Mouse (Mus musculus) large intestine, adult 2 months (tissue): ENCODE measurements around the gene Bco2. TPM values are rescaled to one million over a fixed set of nuclear protein-coding genes. Genes with fewer than 3 reads are reported as not detected.

Experiments
- DNase-seq: peaks from one replicate; pipeline ENCODE4 v3.0.0-alpha.2; 2012; ENCODE audit warnings: low read depth, low spot score
- WGBS: fragments of 180-500 bp; shearing (Covaris S2); methylation state at CpG from one replicate; pipeline ENCODE4 v1.1.7; 2018; 5-methylcytosine and 5-hydroxymethylcytosine counted together
- polyA plus RNA-seq: library from polyadenylated mRNA; depleted of rRNA; stranded (reverse); fragments of >200 nt; gene quantifications from 2 replicates; pipeline ENCODE4 v1.2.3, GENCODE M21; 2012

Gene Bco2
- polyA plus RNA-seq, 1 experiment, result 11.1 TPM

DNA sequence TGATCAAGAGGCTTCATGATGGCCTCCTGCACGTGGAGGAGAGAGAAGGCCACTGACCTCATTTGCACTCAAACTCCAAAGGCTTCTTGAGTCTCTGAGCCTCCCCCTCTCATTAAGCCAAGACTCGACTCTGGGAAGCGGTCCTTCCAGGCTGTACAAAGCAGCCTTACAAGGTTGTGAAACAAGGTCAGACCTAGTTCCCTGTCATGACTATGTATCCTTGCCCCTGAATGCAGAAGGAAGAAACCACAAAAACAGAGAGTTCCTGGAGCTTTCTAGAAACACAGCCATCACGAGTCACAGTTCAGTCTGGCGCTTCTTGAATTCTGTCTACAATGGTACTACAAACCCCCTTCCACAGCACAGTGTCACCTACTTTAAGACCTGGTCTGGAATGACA, 32.4 kb downstream of the Bco2 start:
- no peak for DNase-seq
- WGBS, result 78% methylated on average over 5 of the region's 5 CpGs

DNA sequence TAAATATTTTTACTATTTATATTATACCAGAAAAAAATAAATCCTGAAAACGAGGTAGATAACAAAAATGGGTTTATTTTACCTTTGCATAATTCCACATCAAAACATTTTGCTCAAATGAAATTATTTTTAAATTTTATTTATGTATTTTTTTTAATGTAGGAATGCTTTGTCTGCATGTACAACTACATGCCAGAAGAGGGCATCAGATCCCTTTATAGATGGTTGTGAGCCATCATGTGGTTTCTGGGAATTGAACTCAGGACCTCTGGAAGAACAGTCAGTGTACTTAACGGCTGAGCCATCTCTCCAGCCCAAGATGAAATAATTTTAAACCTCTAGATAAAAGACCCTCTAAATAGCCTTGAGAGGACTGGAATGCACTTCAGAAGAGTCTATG, 33.4 kb downstream of the Bco2 start:
- 45% methylated on average over 2 of the region's 2 CpGs for WGBS
- no peak for DNase-seq

DNA sequence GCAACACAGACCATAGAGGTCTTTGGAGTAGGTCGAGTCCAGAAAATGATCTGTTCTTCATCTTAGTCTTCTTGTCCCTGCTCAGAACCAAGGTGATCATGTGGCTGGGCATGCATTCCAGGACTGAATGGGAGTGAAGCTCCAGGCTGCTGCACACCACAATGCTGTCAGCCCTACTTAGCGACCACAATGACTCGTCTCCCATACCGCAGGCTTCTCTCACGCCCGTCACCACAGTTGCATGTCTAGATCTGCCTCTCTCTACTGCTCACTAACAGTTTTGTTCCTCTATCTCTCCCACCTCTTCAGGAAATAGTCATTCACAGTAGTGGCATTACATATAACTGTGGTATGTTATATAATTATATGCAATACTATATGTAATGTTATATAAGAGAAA, 34.2 kb downstream of the Bco2 start:
- no peak for DNase-seq
- WGBS, result 85% methylated on average over 6 of the region's 6 CpGs

DNA sequence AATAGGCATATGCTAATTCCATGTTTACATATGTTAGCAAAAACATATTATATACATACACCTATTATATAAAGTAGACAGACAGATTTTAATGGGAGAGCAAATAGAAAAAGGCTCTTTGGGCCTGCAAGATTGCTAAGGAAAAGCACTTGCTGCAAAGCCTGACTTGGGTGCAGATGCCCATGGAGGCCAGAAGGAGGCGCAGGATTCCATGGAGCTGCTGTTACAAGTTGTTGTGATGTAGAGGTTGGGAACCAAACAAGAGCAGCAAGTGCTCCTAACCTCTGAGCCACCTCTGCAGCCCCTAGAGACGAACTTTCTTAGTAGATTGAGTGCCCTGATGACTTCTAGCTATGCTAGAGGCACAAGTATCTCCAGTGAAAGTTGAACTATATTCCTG, 36.2 kb downstream of the Bco2 start:
- no peak for DNase-seq
- 33% methylated on average over 2 of the region's 2 CpGs for WGBS

DNA sequence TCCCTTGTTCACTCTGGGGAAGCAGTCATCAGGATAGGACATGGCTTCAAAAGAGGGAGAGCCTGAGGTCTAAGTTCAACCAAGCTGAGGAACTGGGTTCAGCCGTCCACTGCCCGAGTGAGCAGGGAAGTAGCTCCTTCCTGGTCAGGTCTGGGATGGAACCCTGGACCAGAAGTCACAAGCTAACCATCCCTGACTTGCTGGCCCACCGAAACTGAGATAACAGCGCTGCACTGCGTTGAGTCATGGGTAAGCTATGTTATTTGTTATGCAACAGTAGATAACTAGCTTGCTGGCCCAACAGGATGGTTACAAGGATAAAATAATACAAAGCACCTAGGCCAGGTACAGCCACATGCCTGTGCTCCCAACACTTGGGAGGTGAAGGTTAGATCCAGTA, 39.5 kb downstream of the Bco2 start:
- no peak for DNase-seq
- WGBS, result 72% methylated on average over 5 of the region's 5 CpGs

DNA sequence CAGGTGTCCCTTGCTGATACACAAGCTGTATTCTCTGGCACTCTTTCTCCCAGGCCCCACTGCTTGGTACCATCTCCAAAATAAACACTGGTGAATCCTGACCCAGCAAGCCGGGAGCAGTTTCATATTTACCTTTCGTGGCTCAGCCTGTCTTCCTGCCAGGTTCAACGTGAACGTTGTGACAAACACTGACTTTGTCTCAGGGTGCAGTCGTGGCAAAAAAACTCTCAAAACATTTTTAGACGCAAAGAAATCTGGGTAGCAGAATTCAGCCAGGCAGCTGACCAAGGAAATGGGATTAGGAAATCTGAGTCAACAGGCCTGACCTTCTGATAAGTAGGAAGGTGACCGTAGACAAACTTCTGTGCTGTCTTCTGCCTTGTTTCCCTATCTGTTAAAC, 47.4 kb downstream of the Bco2 start:
- DNase-seq, result no peak
- WGBS, result 17% methylated on average over 7 of the region's 7 CpGs

DNA sequence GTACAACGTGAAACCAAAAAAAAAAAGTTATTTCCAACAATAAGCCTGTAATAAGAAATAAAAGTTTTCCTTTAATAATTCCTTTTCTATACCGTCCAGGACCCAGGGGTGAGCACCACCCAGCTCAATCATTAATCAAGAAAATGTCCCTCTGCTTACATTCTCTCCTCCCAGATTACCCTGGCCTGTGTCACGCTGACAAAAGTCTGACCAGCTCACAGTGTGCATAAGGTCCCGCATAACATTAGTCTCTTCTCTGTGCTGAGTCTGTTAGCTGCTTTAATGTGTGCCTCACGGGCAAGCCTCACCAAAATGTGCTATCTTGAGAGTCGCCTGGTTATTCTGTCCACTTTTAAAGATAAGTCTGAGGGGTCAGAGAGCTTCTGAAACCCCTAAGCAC, 49.6 kb downstream of the Bco2 start:
- WGBS, result 50% methylated on average over 6 of the region's 6 CpGs
- no peak for DNase-seq

DNA sequence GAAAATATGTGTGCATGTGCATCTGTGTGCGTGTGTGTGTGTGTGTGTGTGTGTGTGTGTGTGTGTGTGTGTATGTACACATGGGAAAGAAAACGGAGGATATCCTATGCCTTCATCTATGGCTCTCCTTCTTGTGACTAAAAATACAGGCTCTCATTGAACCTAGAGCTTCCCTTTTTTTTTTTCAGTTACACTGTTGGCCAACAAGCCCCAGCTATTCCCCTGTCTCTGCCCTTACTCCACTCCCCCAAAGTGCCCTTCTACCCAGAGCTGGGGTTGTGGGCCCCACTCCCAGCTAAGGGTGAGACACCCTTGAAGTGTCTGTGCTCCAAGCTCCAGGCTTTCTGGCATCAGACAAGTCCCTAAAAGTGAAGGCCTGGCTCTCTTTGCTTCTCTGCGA, 52.0 kb downstream of the Bco2 start:
- no peak for DNase-seq
- WGBS, result 84% methylated on average over 3 of the region's 3 CpGs

DNA sequence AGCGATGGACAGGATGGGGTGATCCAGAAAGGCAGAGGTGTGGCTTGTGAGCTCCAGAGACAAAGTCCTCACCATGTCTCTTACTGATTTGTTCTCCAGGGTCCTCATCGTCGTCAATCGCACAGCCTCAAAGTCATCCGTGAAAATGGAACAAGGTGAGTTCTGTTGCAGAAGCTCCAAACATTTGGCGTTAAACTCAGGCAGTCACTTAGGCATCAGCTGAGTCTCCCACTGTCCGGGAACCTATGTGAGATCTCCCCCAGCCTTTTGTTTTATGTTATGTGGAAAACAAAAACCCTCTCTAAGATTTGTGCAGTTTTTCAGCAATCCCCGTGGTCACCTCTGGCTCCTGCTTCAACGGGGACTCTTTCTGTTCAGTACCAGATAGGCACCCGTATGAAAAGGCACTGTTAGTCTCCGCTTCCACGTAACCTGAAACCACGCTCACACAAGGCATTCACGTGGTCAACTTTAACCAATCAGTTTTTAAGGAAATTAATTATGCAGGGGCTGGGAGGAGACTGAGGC, 53.9 kb downstream of the Bco2 start:
- WGBS, result 26% methylated on average over 14 of the region's 14 CpGs
- peak; percentile 67 for DNase-seq

DNA sequence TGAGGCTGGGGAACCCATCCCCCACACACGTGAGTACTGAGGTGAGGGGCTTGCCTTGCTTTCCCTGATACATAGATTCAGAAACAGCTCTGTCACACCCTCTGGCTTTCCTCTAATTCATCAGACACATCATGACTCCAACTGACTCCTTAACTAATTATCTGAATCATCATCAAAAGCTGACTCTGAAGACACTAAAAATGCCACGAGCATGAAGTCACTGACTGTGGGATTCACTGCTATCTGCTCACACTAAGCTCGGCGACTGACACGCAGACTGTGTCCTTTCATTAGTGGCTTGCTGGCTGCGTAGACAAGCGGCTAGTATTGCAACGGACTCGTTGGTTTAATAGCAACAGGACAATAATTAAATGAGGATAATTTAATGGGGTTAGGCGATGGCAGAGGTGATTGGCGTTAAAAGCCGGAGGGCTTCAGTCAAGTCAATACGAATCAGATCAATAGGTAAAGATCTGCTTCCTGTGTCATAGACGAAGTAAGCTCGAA, 54.5 kb downstream of the Bco2 start:
- WGBS, result 56% methylated on average over 15 of the region's 15 CpGs
- DNase-seq, result no peak

DNA sequence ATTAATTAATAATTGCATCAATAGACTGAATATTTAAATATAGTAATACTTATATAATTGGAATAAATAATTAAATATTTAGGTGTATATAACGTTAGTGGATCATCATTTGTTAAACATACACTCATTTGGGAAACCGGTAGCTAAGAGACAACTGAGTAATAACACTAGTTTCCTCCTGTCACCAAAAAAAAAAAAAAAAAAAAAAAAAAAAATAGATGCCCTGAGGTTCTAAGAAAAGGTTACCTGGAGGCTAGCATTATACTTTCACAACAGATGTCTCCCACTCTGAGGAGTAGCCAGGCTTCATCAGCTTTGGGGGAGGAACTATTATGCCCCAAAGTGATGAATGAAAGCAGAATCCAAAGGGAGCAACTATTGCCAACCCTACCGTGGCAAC, 55.2 kb downstream of the Bco2 start:
- WGBS, result 78% methylated on average over 3 of the region's 3 CpGs

DNA sequence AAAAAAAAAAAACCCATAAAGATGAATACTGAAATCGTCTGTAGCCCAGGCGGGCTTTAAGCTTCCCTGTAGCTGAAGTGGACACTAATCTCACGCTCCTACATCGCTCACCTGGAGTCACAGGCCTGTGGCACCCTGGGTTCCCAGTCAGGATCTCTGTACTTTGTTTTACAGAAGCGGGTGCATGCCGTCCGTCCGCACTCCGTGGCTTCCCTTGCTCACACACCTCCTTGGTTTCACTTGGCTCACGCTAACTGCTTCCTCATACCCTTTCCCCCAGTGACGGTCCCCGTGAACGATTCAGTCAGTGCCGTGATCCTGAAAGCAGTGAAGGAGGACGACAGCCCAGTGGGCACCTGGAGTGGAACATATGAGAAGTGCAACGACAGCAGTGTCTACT, 56.2 kb downstream of the Bco2 start:
- WGBS, result 50% methylated on average over 16 of the region's 16 CpGs

More for the DNA sequence above, 55.2 kb downstream of the Bco2 start:
- DNase-seq, result no peak

DNA sequence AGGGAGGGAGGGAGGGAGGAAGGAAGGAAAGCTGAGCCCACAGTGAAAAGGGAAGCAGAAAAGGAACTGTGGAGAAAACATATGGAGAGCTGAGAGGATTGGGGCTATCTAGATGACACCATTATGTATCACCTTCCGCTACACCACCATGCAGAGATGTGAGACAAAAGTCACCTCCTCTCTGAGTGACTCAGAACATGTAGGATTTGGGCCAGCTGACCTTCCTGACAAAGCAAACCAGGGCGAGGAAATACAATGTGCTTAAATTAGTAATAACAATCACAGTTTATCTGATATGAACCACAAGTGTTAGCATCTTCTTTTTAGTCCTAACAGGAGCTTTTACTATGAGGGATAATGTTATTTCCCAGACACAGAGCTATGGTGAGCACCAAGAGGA, 57.4 kb downstream of the Bco2 start:
- WGBS, result 69% methylated on average over 2 of the region's 2 CpGs
- no peak for DNase-seq

More for the DNA sequence above, 56.2 kb downstream of the Bco2 start:
- no peak for DNase-seq

DNA sequence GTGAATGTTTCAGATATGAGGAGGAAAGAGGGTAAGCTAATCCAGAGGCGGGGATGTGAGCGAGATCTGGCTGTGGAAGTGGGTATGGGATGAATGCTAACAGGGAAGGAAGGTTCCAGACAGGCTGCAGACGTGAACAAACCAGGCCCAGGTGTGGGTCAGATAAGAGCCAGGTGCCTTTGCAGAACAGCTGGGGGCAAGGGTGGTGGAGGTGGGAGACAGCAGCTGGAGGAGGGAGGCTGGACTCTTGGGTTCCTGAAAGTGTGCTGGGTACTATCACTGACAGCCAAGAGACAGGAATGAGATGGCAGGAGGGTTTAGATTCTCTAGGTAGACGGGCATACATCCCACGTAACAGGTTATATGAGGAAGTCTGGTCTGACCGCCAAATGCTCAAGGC, 57.9 kb downstream of the Bco2 start:
- 63% methylated on average over 6 of the region's 6 CpGs for WGBS

DNA sequence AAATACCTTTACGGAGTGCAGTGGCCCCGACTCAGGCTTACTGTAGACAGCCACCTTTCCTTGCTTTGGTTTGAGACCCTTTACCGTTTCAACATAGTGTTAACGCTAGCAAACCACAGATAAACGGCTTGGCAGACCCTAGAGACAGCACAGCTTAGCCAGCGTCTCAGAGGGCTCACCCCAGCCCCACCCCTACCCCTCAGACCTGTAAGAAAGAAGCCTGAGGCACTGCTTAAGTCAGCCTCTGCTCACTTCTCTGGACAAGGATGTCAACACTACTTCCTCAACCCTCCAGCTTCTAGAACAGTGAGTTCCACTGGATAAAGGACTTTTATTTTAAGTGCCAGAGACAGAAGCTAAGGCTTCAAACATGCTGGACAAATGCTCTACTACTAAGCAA, 58.4 kb downstream of the Bco2 start:
- DNase-seq, result no peak
- WGBS, result 59% methylated on average over 6 of the region's 6 CpGs

More for the DNA sequence above, 57.9 kb downstream of the Bco2 start:
- DNase-seq, result no peak

DNA sequence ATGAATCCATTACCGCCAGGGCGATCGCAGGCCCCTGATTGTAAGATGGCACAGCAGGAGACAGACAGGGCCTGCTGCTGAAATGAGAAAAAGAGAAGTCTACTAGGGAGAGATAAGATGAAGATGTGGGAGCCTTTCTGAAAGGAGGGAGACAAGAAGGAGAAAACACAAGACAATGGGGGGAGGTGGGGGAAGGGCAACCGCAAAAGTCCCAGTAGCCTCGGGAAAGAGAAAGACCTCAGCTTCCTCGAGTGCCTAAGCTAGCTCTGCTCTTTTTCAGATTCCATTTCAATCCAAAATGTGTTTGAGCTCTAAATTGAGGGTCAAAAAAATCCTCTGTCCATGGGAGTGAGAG, 58.9 kb downstream of the Bco2 start:
- 82% methylated on average over 6 of the region's 6 CpGs for WGBS
- DNase-seq, result no peak

DNA sequence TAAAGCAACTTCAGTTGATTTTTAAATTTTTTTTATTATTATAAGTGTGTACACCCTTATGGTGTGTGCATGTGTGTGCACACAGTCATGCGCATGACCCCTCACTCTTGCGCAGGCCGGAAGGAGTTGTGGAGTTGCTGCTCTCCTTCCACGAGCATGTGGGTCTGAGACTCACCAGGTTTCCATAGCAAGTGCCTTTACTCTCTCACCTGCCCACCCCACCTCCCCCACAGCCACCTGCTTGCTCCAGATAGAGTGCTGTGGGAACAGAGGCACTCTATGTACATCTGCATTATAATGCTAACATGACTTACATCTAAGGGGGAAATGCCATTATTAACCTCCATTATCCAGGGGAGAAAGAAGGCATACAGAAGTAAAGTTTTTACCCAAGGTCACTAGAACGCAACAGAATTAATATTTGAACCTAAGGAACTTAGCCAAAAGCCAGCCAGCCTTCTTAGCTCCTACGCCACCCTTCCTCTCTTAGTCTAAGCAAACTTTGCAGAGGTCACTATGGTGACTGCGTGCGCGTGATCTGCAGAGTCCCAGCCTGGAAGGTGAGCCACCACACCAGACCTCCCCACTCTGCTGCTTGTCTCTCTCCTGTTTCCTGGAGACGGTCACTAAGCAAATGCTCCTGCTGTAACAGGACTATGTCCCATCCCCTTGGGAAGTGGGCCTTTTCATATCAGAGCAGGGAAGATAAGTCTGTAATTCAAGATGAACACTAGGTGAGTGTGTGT, 59.4 kb downstream of the Bco2 start:
- no peak for DNase-seq
- WGBS, result 82% methylated on average over 10 of the region's 10 CpGs

DNA sequence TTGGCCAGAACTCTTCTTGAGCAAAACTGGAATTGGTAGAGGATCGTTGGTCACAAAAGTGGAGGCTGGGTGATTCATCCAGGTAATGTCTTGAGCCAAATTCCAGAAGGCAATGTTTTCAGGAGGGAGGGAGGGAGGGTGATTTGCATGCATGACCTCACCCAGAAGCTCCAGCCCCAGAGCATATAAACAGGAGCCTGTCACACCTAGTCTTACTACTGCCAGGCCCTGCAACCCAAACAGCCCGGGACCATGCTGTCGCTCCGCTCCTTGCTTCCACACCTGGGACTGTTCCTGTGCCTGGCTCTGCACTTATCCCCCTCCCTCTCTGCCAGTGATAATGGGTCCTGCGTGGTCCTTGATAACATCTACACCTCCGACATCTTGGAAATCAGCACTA, 60.7 kb downstream of the Bco2 start, which contains the start of gene Plet1:
Plet1 (plus strand) TSS at position 215 of the 400 bp plus-strand sequence.
- 32% methylated on average over 6 of the region's 6 CpGs for WGBS
- DNase-seq, result no peak

DNA sequence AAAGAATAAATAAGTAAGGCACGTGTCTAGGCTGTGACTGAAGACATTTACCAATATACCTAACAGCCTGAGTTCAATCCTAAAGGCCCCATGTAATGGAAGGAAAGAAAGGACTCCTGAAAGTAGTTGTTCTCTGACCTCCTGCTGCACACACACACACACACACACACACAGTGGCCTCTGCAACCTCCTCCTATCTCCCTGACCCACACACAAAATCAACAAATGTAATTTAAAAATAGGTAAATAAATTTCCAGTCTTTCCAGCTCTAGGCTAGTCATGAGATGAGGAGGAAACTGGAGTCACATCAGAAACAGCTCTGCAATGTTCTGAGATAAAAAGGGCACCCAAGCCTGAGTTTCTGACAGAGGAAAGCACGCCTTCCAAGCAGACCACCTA, 61.2 kb downstream of the Bco2 start:
- WGBS, result 64% methylated on average over 2 of the region's 2 CpGs
- no peak for DNase-seq

DNA sequence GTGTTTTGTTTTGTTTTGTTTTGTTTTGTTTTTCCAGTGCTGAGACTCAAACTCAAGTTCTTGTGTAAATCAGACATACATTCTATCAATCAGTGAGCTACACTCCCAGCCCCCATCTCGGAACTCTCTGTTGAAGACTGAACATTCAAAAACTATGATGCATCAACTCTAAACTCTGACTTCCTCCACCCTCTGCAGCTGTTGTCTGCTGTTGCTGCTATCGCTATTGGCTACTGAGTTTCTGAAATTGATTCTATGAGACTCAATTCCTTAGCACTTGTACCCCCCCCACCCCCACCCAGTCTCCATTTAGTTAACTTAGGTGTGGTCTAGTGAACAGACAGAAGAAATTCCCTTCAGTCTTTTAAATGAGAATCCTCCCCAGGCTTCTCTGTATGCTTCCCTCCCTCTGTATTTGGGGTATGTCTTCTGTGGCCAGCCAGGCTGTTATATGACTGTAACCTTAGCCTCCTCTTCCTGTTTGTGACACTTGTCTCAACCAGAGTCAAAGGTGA, 63.4 kb downstream of the Bco2 start:
- WGBS, result 62% methylated on average over 2 of the region's 2 CpGs
- no peak for DNase-seq

DNA sequence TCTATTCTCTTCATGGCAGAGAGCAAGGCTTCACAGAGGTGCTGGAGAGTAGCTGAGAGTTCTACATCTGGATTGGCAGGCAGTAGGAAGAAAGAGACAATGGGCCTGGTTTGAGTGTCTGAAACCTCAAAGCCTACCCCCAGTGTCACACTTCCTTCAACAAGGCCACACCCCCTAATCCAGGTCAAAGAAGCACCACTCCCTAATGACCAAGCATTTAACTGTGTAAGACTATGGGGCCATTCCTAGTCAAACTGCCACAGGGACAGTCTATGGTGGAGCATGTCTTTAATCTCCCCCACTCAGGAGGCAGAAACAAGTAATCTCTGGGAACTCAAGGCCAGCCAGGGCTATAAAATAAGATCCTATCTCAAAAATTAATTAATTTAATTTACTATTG, 64.1 kb downstream of the Bco2 start:
- DNase-seq, result no peak
